Mouse (Mus musculus) bone marrow macrophage, adult 2 months (primary cell): ENCODE data around the gene Gpr34.

Source experiments
- CTCF ChIP-seq: IDR thresholded peaks from 2 replicates; pipeline ENCODE4 v1.5.1; 2012; ENCODE audit warnings: low read depth, mild to moderate bottlenecking, low read length, moderate library complexity
- POLR2A ChIP-seq: IDR thresholded peaks from 2 replicates; pipeline ENCODE4 v1.6.1; 2012; ENCODE audit warnings: mild to moderate bottlenecking, low read depth, low read length, borderline replicate concordance

DNA sequence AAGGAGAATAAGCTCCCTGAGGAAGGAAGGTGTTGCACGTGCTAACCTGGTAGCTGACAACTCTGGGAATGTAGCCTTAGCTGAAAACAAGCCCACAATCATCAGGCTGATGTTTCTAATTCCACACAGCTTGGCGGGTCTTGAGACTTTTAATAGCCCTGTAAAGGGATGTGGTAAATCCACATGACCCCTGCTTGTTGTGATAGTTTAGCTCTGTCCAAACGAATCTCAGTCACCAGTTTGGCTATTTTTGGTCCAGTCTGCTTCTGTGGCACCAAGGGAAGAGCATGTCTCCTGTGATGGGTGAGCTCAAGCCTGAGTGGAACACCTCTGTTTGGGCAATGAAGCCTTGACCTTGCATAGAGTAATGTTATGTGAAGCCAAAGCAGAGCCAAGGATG lies 25.1 kb upstream of the Gpr34 start:
- TF ChIP-seq CTCF, result no peak
- no peak for TF ChIP-seq POLR2A
